ENCODE assay signal across 19 mouse cellular contexts in genomic region chr1:171419905-171420304, GRCm38 (mm10). TPM values are rescaled to one million over a fixed set of nuclear protein-coding genes. Genes with fewer than 3 reads are reported as not detected.
DNase-seq lines count a peak whose midpoint lies in the region; ATAC-seq lines count a peak whose summit lies in the region.
"Had no signal": no experiment of that assay in that cellular context is flagged by ENCODE, and none has a peak within 500 bp of the region (broad histone marks: within the 10 kb centered on the region; RNA-seq: fewer than 3 reads in every experiment).

No protein-coding gene starts in this region.

- H3K9me3 ChIP-seq in embryonic facial prominence, embryonic 12.5 days, result no peaks in the 10 kb centered on the region
- H3K9me3 ChIP-seq in embryonic facial prominence, embryonic 10.5 days, result no peaks in the 10 kb centered on the region
- no peaks in the 10 kb centered on the region for H3K9me3 ChIP-seq in lung, embryonic 16.5 days (ENCODE audit: control insufficient read depth, low read length)
- H3K9me3 ChIP-seq in hindbrain, embryonic 14.5 days (ENCODE audit: control insufficient read depth, low read length), result no peaks in the 10 kb centered on the region
- H3K9me3 ChIP-seq in midbrain, embryonic 16.5 days (replicated peaks; ENCODE audit: control insufficient read depth, low read length, poor library complexity, severe bottlenecking), result no peaks in the 10 kb centered on the region
- H3K9me3 ChIP-seq: embryonic facial prominence, embryonic 13.5 days; heart, embryonic 10.5 days; limb, embryonic 12.5 days; megakaryocyte, embryonic 14.5 days had no signal

- WGBS in embryonic facial prominence, embryonic 12.5 days, result 78% methylated on average over 5 of the region's 5 CpGs
- WGBS in embryonic facial prominence, embryonic 10.5 days, result 80% methylated on average over 5 of the region's 5 CpGs
- WGBS in lung, embryonic 16.5 days, result 68% methylated on average over 5 of the region's 5 CpGs
- WGBS in hindbrain, embryonic 14.5 days, result 63% methylated on average over 5 of the region's 5 CpGs
- WGBS in midbrain, embryonic 16.5 days, result 48% methylated on average over 5 of the region's 5 CpGs

- H3K9ac ChIP-seq in embryonic facial prominence, embryonic 12.5 days, result no peak overlapping the region
- H3K9ac ChIP-seq in lung, embryonic 16.5 days (ENCODE audit: low read length), result no peak overlapping the region
- no peak overlapping the region for H3K9ac ChIP-seq in hindbrain, embryonic 14.5 days
- no peak overlapping the region for H3K9ac ChIP-seq in midbrain, embryonic 16.5 days (ENCODE audit: low read depth, low read length)
- H3K9ac ChIP-seq: embryonic facial prominence, embryonic 13.5 days; limb, embryonic 12.5 days; liver, embryonic 14.5 days had no signal

- no peaks in the 10 kb centered on the region for H3K4me1 ChIP-seq in embryonic facial prominence, embryonic 12.5 days
- peaks cover 6% of the 10 kb centered on the region; the same call in 1 of the 2 replicates for H3K4me1 ChIP-seq in embryonic facial prominence, embryonic 10.5 days
- peaks cover 10% of the 10 kb centered on the region for H3K4me1 ChIP-seq in lung, embryonic 16.5 days (replicated peaks; ENCODE audit: control insufficient read depth, insufficient read depth, low read length)
- no peaks in the 10 kb centered on the region for H3K4me1 ChIP-seq in hindbrain, embryonic 14.5 days (replicated peaks; ENCODE audit: control insufficient read depth, insufficient read depth, low read length)
- no peaks in the 10 kb centered on the region for H3K4me1 ChIP-seq in midbrain, embryonic 16.5 days (ENCODE audit: control insufficient read depth, insufficient read depth, low read length)
- H3K4me1 ChIP-seq: embryonic facial prominence, embryonic 13.5 days; limb, embryonic 12.5 days had no signal

- peaks cover 55% of the 10 kb centered on the region for H3K36me3 ChIP-seq in embryonic facial prominence, embryonic 12.5 days
- H3K36me3 ChIP-seq in embryonic facial prominence, embryonic 10.5 days (replicated peaks), result peaks cover 64% of the 10 kb centered on the region
- H3K36me3 ChIP-seq in lung, embryonic 16.5 days (ENCODE audit: control insufficient read depth, insufficient read depth, low read length), result peaks cover 22% of the 10 kb centered on the region
- H3K36me3 ChIP-seq in hindbrain, embryonic 14.5 days (replicated peaks; ENCODE audit: control insufficient read depth, insufficient read depth), result peaks cover 64% of the 10 kb centered on the region
- peaks cover 32% of the 10 kb centered on the region for H3K36me3 ChIP-seq in midbrain, embryonic 16.5 days (ENCODE audit: control insufficient read depth, insufficient read depth, low read length)

- no peak for ATAC-seq in embryonic facial prominence, embryonic 12.5 days (ENCODE audit: insufficient number of reproducible peaks, insufficient read depth, low FRiP score, low TSS enrichment)
- ATAC-seq in lung, embryonic 16.5 days (ENCODE audit: low read depth), result no peak
- peak; percentile 26; the same call in 1 of the 2 replicates for ATAC-seq in hindbrain, embryonic 14.5 days (ENCODE audit: low FRiP score)
- peak; percentile 19 for ATAC-seq in midbrain, embryonic 16.5 days
- no peak for ATAC-seq in megakaryocyte, adult 5-6 weeks (ENCODE audit: poor library complexity, severe bottlenecking)
- ATAC-seq: intestine, embryonic 16.5 days; Patski had no signal

- H3K27ac ChIP-seq in embryonic facial prominence, embryonic 12.5 days, result 0 out of 2 replicates have a peak overlapping the region, but pooled peaks have one; percentile 12
- no peak overlapping the region for H3K27ac ChIP-seq in embryonic facial prominence, embryonic 10.5 days (replicated peaks)
- peak overlapping the region; percentile 10 for H3K27ac ChIP-seq in lung, embryonic 16.5 days (ENCODE audit: low read length)
- H3K27ac ChIP-seq in hindbrain, embryonic 14.5 days, result peak overlapping the region; percentile 47
- no peak overlapping the region for H3K27ac ChIP-seq in midbrain, embryonic 16.5 days (ENCODE audit: low read length)
- H3K27ac ChIP-seq: heart, embryonic 10.5 days; kidney, postnatal 0 days; limb, embryonic 12.5 days; liver, embryonic 14.5 days had no signal

- no peak overlapping the region for H3K4me2 ChIP-seq in embryonic facial prominence, embryonic 12.5 days (replicated peaks)
- H3K4me2 ChIP-seq in lung, embryonic 16.5 days (ENCODE audit: low read depth, low read length), result no peak overlapping the region
- H3K4me2 ChIP-seq in hindbrain, embryonic 14.5 days (replicated peaks), result no peak overlapping the region
- H3K4me2 ChIP-seq in midbrain, embryonic 16.5 days (ENCODE audit: low read length), result no peak overlapping the region
- H3K4me2 ChIP-seq: embryonic facial prominence, embryonic 13.5 days; limb, embryonic 12.5 days had no signal

- no peak overlapping the region for H3K4me3 ChIP-seq in embryonic facial prominence, embryonic 12.5 days
- no peak overlapping the region for H3K4me3 ChIP-seq in embryonic facial prominence, embryonic 10.5 days
- H3K4me3 ChIP-seq in lung, embryonic 16.5 days (ENCODE audit: low read length), result no peak overlapping the region
- no peak overlapping the region for H3K4me3 ChIP-seq in hindbrain, embryonic 14.5 days (replicated peaks; ENCODE audit: low read length)
- no peak overlapping the region for H3K4me3 ChIP-seq in midbrain, embryonic 16.5 days (ENCODE audit: low read depth, low read length)
- H3K4me3 ChIP-seq: embryonic facial prominence, embryonic 13.5 days; heart, embryonic 10.5 days; limb, embryonic 12.5 days had no signal

- DNase-seq in embryonic facial prominence, embryonic 10.5 days (ENCODE audit: low spot score), result no peak
- DNase-seq in lung, postnatal 36 days, result no peak
- DNase-seq in hindbrain, embryonic 14.5 days (ENCODE audit: low spot score), result no peak
- DNase-seq in urinary bladder, postnatal 25 days (ENCODE audit: low spot score), result no peak
- DNase-seq: cerebellum, adult 18-20 months; gastrocnemius, postnatal 10 days; thymus, adult 2 months had no signal

- no peaks in the 10 kb centered on the region for H3K27me3 ChIP-seq in embryonic facial prominence, embryonic 12.5 days
- no peaks in the 10 kb centered on the region for H3K27me3 ChIP-seq in embryonic facial prominence, embryonic 10.5 days (replicated peaks; ENCODE audit: low read depth, poor library complexity, severe bottlenecking)
- H3K27me3 ChIP-seq in lung, embryonic 16.5 days (ENCODE audit: control insufficient read depth, insufficient read depth, low read depth, low read length), result no peaks in the 10 kb centered on the region
- H3K27me3 ChIP-seq in hindbrain, embryonic 14.5 days (ENCODE audit: control insufficient read depth, insufficient read depth, low read length), result no peaks in the 10 kb centered on the region
- H3K27me3 ChIP-seq in midbrain, embryonic 16.5 days (ENCODE audit: control insufficient read depth, insufficient read depth, low read depth, low read length), result no peaks in the 10 kb centered on the region
- H3K27me3 ChIP-seq: embryonic facial prominence, embryonic 13.5 days; limb, embryonic 12.5 days; megakaryocyte, embryonic 14.5 days; Patski had no signal

RNA-seq across cellular contexts. Expression of gene Tstd1, which starts 1.2 kb away (rescaled TPM):
- polyA plus RNA-seq in embryonic facial prominence, embryonic 12.5 days (2016; fragmentation: Nextera tagmentation; extraction: Ambion mirVana), result 5.8 and 7.6 TPM in 2 replicates
- polyA plus RNA-seq in embryonic facial prominence, embryonic 10.5 days (2016; fragmentation: Nextera tagmentation; extraction: Ambion mirVana), result 6.0 and 9.0 TPM in 2 replicates
- polyA plus RNA-seq in lung, embryonic 16.5 days (2015; fragmentation: Nextera tagmentation; extraction: Ambion mirVana), result 5.9 and 8.4 TPM in 2 replicates
- polyA plus RNA-seq in hindbrain, embryonic 14.5 days (2014; fragmentation: Nextera tagmentation; extraction: Ambion mirVana), result 2.4 and 3.1 TPM in 2 replicates
- polyA plus RNA-seq in midbrain, embryonic 16.5 days (2015; fragmentation: Nextera tagmentation; extraction: Ambion mirVana), result 6.2 and 7.6 TPM in 2 replicates
- 3.8 and 4.1 TPM in 2 replicates for total RNA-seq in megakaryocyte, adult 5-6 weeks (2015)
- 0.61 and 5.1 TPM in 2 replicates for total RNA-seq in megakaryocyte, adult 5-6 weeks (2017)

RNA-seq across cellular contexts. Expression of gene Usf1, which starts 8.8 kb away (rescaled TPM):
- 119 and 125 TPM in 2 replicates for polyA plus RNA-seq in embryonic facial prominence, embryonic 12.5 days (2016; fragmentation: Nextera tagmentation; extraction: Ambion mirVana)
- 138 and 139 TPM in 2 replicates for polyA plus RNA-seq in embryonic facial prominence, embryonic 10.5 days (2016; fragmentation: Nextera tagmentation; extraction: Ambion mirVana)
- 73.6 and 81.7 TPM in 2 replicates for polyA plus RNA-seq in lung, embryonic 16.5 days (2015; fragmentation: Nextera tagmentation; extraction: Ambion mirVana)
- polyA plus RNA-seq in hindbrain, embryonic 14.5 days (2014; fragmentation: Nextera tagmentation; extraction: Ambion mirVana), result 166 and 175 TPM in 2 replicates
- 197 and 201 TPM in 2 replicates for polyA plus RNA-seq in midbrain, embryonic 16.5 days (2015; fragmentation: Nextera tagmentation; extraction: Ambion mirVana)
- 23.0 and 27.0 TPM in 2 replicates for total RNA-seq in megakaryocyte, adult 5-6 weeks (2015)
- total RNA-seq in megakaryocyte, adult 5-6 weeks (2017), result 76.7 and 80.1 TPM in 2 replicates

RNA-seq across cellular contexts. Expression of gene F11r, which starts 17.4 kb away (rescaled TPM):
- polyA plus RNA-seq in embryonic facial prominence, embryonic 12.5 days (2016; fragmentation: Nextera tagmentation; extraction: Ambion mirVana), result 31.8 and 35.2 TPM in 2 replicates
- 34.7 and 37.6 TPM in 2 replicates for polyA plus RNA-seq in embryonic facial prominence, embryonic 10.5 days (2016; fragmentation: Nextera tagmentation; extraction: Ambion mirVana)
- 134 and 145 TPM in 2 replicates for polyA plus RNA-seq in lung, embryonic 16.5 days (2015; fragmentation: Nextera tagmentation; extraction: Ambion mirVana)
- polyA plus RNA-seq in hindbrain, embryonic 14.5 days (2014; fragmentation: Nextera tagmentation; extraction: Ambion mirVana), result 12.8 and 14.0 TPM in 2 replicates
- 10.4 and 10.5 TPM in 2 replicates for polyA plus RNA-seq in midbrain, embryonic 16.5 days (2015; fragmentation: Nextera tagmentation; extraction: Ambion mirVana)
- total RNA-seq in megakaryocyte, adult 5-6 weeks (2015), result 0.33 and 0.59 TPM in 2 replicates
- total RNA-seq in megakaryocyte, adult 5-6 weeks (2017), result not detected in 2 replicates

RNA-seq across cellular contexts. Expression of gene Arhgap30, which starts 31.2 kb away (rescaled TPM):
- polyA plus RNA-seq in embryonic facial prominence, embryonic 12.5 days (2016; fragmentation: Nextera tagmentation; extraction: Ambion mirVana), result 0.97 and 1.1 TPM in 2 replicates
- 0.65 and 0.72 TPM in 2 replicates for polyA plus RNA-seq in embryonic facial prominence, embryonic 10.5 days (2016; fragmentation: Nextera tagmentation; extraction: Ambion mirVana)
- polyA plus RNA-seq in lung, embryonic 16.5 days (2015; fragmentation: Nextera tagmentation; extraction: Ambion mirVana), result 2.6 and 3.2 TPM in 2 replicates
- polyA plus RNA-seq in hindbrain, embryonic 14.5 days (2014; fragmentation: Nextera tagmentation; extraction: Ambion mirVana), result 0.31 and 0.71 TPM in 2 replicates
- polyA plus RNA-seq in midbrain, embryonic 16.5 days (2015; fragmentation: Nextera tagmentation; extraction: Ambion mirVana), result 0.45 and 0.59 TPM in 2 replicates
- 95.6 and 105 TPM in 2 replicates for total RNA-seq in megakaryocyte, adult 5-6 weeks (2015)
- 231 and 235 TPM in 2 replicates for total RNA-seq in megakaryocyte, adult 5-6 weeks (2017)
- polyA plus RNA-seq: Patski had no signal

RNA-seq across cellular contexts. Expression of gene Nectin4, which starts 50.0 kb away (rescaled TPM):
- polyA plus RNA-seq in embryonic facial prominence, embryonic 12.5 days (2016; fragmentation: Nextera tagmentation; extraction: Ambion mirVana), result 7.5 and 8.7 TPM in 2 replicates
- polyA plus RNA-seq in embryonic facial prominence, embryonic 10.5 days (2016; fragmentation: Nextera tagmentation; extraction: Ambion mirVana), result 2.6 and 4.6 TPM in 2 replicates
- 7.4 and 9.4 TPM in 2 replicates for polyA plus RNA-seq in lung, embryonic 16.5 days (2015; fragmentation: Nextera tagmentation; extraction: Ambion mirVana)
- 2.3 TPM in 2 replicates for polyA plus RNA-seq in hindbrain, embryonic 14.5 days (2014; fragmentation: Nextera tagmentation; extraction: Ambion mirVana)
- 3.6 and 3.9 TPM in 2 replicates for polyA plus RNA-seq in midbrain, embryonic 16.5 days (2015; fragmentation: Nextera tagmentation; extraction: Ambion mirVana)
- 0.66 and 1.2 TPM in 2 replicates for total RNA-seq in megakaryocyte, adult 5-6 weeks (2015)
- total RNA-seq in megakaryocyte, adult 5-6 weeks (2017), result 1.3 and 2.1 TPM in 2 replicates

Comparison
In these comparisons a context has a peak if more than half of its experiments do, and no peak if none do; other contexts are left out.
1. H3K27ac ChIP-seq: peak in embryonic facial prominence, embryonic 12.5 days (single experiment), lung, embryonic 16.5 days (single experiment) and hindbrain, embryonic 14.5 days (single experiment); none in embryonic facial prominence, embryonic 10.5 days (single experiment) and midbrain, embryonic 16.5 days (single experiment).
2. ATAC-seq: peak in hindbrain, embryonic 14.5 days (single experiment) and midbrain, embryonic 16.5 days (single experiment); none in embryonic facial prominence, embryonic 12.5 days (single experiment), lung, embryonic 16.5 days (single experiment) and megakaryocyte, adult 5-6 weeks (single experiment).